Mouse (Mus musculus) large intestine, adult 2 months (tissue): Measurements from ENCODE around the gene Hist1h1a. TPM values are rescaled to one million over a fixed set of nuclear protein-coding genes. Genes with fewer than 3 reads are reported as not detected.
"Not testable (repeated sequence)": the region's sequence is repeated elsewhere in the genome, so short reads cannot be mapped to it uniquely, and the experiment has no call there.

Experiments used
- DNase-seq: peaks from one replicate; pipeline ENCODE4 v3.0.0-alpha.2; 2012; ENCODE audit warnings: low read depth, low spot score
- WGBS: fragments of 180-500 bp; shearing (Covaris S2); methylation state at CpG from one replicate; pipeline ENCODE4 v1.1.7; 2018; 5-methylcytosine and 5-hydroxymethylcytosine counted together
- polyA plus RNA-seq: library from polyadenylated mRNA; depleted of rRNA; stranded (reverse); fragments of >200 nt; gene quantifications from 2 replicates; pipeline ENCODE4 v1.2.3, GENCODE M21; 2012; rRNA removed

The Hist1h1a gene
- polyA plus RNA-seq = 1.3 and 1.4 TPM in 2 replicates

DNA sequence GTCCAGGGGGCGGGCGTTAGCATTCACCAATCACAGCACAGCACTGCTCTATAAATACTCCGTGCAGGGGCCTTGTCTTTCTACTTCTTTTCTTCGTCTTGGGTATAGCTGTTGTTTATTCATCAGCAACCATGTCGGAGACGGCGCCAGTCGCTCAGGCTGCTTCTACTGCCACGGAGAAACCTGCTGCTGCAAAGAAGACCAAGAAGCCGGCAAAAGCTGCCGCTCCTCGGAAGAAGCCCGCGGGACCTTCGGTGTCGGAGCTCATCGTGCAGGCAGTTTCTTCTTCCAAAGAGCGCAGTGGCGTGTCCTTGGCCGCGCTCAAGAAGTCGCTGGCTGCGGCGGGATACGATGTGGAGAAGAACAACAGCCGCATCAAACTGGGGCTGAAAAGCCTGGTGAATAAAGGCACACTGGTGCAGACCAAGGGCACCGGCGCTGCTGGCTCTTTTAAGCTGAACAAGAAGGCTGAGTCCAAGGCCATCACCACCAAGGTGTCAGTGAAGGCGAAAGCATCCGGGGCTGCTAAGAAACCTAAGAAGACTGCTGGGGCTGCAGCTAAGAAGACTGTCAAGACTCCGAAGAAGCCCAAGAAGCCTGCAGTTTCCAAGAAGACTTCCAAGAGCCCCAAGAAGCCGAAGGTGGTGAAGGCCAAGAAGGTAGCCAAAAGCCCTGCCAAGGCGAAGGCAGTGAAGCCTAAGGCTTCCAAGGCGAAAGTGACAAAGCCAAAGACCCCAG is at the start of gene Hist1h1a:
Gene Hist1h1a, plus strand, starts transcription at position 81 of the 738 bp plus-strand sequence.
- 6% methylated on average over 34 of the region's 34 CpGs for WGBS
- DNase-seq = no peak

DNA sequence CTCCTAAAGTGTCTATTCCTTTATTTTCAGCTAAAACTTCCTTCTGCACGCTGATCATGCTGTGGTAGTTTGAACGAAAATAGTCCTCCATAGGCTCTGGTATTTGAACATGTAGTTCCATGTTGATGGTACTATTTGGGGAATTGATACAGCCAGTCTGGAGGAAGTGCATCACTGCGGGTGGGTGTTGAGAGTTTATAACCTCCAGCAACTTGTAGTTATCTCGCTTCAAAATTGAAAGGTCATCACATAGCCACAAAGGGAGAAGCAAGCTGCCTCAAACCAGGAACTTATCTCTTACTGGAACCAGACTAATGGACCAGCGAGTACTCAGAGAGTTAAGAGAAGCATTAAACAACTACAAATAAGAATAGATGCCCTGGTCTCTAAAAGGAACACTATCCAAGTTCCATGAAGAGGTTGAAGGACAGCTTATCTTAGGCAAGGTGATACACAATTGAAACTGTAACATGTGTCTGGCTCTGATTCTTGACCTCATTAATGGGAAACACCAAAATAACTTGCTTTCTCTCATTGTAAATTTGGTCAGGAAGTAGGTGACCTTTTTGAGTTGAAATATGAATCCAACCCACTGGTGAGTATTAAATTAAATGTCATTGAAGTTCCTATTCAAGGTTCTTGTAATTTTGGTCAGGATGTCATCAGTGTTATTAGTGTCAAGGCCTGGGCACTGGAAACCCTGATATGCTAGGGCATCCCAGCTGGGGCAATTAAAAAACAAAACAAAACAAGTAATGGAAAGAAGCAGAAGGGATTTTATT is 47.0 kb upstream of the Hist1h1a start:
- no peak for DNase-seq
- 78% methylated on average over 5 of the region's 5 CpGs for WGBS

DNA sequence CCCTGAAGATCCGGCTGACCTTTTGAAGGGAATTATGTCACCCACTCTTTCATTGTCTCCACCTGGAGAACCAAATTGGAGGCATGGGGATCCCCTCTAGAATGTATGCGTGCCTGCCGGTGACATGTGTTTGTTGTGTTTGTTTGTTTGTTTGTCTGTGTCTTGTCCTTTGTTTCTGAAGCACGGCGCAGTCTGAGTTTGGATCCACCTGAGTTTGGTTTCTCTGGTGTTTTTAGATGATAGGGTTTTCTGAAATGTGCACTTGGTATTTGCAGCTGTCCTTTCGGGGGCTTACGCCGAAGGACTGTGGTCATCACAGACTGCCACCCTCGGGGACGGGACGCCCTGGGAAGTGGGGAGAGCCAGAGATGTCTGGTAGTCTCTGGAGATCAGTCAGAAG is 46.3 kb upstream of the Hist1h1a start:
- no peak for DNase-seq
- WGBS = 70% methylated on average over 11 of the region's 11 CpGs

DNA sequence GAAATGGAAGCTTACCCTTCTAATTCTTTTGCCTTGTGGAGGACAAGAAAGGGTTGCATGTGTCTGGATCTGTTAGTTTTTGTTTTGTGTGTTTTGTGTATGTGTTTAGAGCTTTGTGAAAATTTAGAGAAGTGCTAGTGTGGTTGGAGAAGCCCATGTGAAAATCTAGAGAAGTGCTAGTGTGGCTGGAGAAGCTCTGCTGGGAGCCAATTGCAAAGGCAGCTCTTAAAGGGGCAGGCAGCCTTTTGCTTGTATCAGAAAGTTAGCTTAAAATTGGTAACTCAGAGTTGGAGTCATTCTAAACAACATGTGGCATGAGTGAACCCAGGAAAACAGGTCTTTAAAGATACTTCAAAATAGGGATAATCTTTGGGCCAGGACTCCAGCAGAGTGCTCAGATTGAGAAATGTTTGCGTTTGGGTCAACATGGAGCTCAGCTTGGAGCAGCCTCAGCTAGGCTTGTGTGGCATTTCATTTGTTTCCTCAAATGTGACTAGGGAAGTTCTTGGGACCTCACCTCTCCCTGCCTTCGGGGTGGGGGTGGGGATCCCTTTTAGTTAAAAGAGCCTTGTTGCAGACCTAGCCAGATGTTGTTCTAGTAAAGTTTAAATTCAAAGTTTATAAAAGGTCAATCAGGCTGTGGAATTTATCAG is 45.7 kb upstream of the Hist1h1a start:
- 24% methylated on average over 2 of the region's 2 CpGs for WGBS
- DNase-seq = not testable (repeated sequence)

DNA sequence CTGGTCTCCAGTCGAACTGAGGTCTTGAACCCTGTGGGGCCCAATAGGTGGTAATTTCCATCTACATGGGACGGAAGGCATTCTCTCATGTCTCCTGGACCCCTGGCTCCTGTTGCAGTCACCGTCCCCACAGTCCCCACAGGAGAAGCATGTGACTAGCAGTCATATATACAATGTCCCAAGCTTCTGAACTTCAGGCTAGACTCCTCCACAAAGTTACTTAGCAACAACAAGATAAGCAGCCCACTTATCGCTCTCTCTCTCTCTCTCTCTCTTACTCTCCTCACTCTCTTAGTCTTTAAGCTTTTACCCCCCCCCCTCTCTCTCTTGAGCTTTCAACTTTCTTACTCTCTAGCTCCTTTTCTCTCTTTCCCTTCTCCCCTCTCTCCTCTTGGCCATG is 39.2 kb upstream of the Hist1h1a start:
- WGBS = 91% methylated on average over 4 of the region's 4 CpGs
- DNase-seq = no peak

DNA sequence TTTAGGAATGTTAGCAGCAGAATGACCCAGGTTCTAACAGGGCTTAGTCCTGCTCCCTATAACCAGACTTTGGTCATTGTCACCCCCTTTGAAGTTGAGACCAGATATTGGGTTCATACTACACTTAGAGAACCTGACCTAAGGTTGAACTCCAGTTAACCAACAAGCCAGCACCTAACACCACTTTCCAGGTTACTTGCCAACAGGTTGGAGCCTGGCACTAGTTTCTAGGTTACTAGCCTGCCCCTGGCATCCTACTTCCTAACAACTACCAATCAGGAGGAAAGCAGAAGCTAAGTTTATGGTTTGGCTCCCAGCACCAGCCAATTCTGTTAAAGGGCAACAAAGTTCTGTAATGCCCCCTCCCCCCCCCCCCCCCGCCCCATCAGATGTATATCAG is 38.3 kb upstream of the Hist1h1a start:
- 38% methylated on average over 1 of the region's 1 CpGs for WGBS
- DNase-seq = no peak

DNA sequence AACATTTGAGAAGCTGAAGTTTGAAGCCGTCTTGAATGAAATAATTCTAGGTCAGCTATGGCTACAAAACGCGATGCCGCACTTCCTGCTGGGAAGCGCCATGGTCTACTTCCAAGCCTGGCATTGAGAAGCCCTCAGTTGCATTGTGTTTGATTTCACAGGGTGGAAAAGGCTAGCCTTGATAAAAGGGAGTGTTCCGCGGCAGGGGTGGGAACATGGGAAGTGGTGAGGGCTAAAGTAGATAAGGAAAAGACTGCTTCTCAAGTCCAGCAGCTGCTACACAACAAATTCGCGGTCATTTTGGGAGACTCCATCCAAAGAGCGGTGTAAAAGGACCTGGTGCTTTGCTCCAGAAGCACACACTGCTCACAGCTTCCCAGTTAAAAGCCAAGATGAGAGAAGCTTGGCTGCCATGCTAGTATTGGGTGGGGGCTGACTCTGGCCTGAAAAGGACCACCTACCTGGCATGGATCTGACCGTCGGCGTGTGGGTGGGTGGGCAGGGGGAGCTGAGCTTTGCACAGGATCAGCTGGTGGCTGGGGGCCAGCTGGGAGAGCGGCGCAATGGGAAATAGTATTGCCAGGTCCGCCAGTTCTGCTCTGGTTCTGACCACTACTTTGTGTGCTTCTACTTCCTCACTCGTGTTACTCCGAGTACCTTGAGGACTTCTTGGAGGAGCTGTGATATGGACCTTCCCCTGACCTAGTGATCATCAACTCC is 34.8 kb upstream of the Hist1h1a start:
- DNase-seq = no peak
- WGBS = 88% methylated on average over 18 of the region's 18 CpGs

DNA sequence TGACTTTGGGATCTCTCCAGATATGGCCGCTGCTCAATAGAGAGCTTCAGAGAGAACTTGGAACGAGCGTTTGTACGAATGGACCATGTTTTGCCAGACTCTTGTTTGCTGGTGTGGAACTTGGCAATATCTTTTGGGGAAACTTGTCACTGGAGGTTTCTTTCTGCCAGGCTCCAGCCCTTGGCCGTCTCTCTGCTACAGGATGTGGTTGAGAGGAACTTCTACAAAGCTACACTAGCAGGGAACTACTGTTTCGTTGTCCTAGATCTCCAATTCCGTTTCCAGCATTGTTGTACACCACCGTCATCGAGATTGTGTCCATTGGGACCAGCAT is 34.3 kb upstream of the Hist1h1a start:
- 88% methylated on average over 9 of the region's 9 CpGs for WGBS

DNA sequence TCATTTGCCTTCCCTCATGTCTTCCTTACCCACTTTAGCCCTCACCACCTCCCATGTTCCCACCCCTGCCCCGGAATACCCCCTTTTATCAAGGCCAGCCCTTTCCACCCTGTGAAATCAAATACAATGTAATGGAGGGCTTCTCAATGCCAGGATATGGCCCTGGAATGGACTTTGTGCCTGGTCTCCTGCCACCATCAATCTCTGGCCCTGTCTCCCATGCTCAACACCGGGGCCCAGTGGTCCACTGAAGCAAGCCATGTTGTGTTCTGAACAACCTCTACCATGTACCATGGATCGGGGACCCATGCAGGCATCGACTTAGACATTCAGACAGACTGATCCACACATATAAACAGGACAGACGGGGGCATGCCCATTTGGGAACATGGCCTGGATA is 33.8 kb upstream of the Hist1h1a start:
- no peak for DNase-seq
- WGBS = 90% methylated on average over 5 of the region's 5 CpGs

More for the DNA sequence above, 34.3 kb upstream of the Hist1h1a start:
- no peak for DNase-seq

DNA sequence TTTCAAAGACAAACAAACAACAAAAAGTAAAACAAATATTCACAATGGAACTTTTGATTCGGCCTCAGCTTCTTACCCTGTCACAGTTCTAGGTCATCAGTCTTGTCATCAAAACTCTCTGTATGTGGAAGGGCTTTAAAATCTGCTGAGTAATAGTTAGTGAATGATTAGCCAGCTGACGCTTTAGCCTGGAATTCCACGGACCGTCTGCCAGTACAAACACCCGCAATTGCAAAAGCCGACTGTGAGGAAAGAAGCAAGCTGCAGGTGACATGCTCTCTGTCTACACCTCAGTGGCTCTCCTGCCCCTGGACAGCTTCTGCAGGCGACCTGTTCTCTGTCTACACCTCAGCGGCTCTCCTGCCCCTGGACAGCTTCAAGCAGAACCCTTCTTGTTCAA is 33.0 kb upstream of the Hist1h1a start:
- peak; percentile 87 for DNase-seq
- WGBS = 20% methylated on average over 8 of the region's 8 CpGs

DNA sequence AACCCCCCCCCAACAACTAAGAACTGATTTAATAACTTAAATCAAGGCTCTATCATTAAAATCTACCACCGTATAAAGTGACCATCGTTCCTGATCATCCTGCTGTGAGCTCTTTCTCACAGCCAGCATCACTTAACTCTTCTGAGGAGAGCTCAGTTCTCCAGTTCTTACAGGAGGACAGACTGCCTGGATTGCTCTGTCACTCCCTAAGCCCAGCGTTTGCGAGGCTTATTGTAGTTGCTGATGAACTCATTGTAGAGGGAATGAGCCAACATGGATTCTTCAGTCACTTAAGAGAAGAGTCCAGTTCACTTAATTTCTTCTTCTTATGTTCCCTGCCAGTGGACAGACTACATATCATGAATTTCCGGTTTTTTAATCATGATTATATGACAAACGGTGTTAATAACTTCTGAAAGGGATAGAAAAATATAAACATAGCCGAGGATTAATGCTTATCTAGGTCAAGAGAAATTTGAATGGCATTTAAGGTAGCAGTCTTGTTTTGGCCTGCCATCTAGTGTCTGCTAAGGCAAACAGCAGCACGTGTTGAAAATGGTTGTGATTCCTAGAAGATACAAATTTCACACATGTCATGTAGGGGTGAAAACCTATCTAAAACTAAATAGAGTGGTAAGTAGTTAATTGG is 31.2 kb upstream of the Hist1h1a start:
- DNase-seq = no peak
- WGBS = 22% methylated on average over 8 of the region's 8 CpGs

DNA sequence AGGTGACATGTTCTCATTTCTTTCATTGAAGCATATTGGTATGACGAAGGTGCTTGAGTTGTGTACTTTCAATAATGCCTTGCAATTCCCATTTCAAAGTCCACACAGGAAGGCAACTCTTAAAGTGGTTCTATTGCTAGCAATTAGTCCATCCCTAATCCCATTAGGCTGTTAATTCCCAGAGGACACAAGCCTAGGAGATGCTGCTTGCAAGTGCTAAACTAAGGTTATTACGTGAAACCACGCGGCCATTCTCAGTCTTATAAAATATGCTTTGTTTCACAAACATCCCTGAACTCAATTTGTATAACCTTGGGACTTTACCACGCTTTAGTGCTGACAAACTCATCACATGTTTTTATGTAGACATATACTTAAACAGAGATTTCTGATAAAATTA is 26.4 kb upstream of the Hist1h1a start:
- no peak for DNase-seq
- 89% methylated on average over 5 of the region's 5 CpGs for WGBS

DNA sequence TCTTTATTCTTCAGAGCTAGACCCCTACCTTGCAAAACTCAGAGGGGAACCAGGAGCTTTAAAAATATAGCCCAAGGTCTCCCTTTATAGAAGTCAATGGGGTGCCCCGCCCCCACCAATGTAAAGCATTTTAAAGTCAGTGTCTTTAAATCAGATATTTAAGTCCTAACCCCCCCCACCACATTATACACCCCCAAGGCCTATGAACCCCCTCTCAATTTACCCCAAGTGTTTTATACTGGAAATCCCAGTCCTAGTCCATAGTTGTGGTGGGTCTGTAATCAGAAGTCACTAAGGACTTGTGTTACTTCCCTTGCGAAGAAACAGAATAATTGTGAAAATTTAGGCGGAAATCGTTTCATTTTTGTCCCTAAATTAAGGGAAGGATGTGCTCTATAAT is 25.4 kb upstream of the Hist1h1a start:
- 28% methylated on average over 4 of the region's 4 CpGs for WGBS
- no peak for DNase-seq

DNA sequence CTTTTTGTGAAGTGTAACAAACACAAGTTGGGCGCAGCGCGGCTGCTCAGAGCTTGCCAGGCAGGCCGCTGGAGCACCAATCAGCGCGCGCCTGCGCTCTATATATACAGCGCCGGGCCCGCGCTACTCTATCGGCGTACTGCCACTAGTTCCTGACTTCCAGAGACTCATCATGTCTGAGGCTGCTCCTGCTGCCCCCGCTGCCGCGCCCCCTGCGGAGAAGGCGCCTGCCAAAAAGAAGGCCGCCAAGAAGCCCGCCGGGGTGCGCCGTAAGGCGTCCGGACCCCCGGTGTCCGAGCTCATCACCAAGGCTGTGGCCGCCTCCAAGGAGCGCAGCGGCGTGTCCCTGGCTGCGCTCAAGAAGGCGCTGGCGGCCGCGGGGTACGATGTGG is 24.8 kb upstream of the Hist1h1a start, which contains the start of gene Hist1h1c:
Gene Hist1h1c, plus strand, starts transcription at position 132 of the 392 bp plus-strand sequence.
- under 1% methylated on average over 38 of the region's 38 CpGs for WGBS
- DNase-seq = no peak

DNA sequence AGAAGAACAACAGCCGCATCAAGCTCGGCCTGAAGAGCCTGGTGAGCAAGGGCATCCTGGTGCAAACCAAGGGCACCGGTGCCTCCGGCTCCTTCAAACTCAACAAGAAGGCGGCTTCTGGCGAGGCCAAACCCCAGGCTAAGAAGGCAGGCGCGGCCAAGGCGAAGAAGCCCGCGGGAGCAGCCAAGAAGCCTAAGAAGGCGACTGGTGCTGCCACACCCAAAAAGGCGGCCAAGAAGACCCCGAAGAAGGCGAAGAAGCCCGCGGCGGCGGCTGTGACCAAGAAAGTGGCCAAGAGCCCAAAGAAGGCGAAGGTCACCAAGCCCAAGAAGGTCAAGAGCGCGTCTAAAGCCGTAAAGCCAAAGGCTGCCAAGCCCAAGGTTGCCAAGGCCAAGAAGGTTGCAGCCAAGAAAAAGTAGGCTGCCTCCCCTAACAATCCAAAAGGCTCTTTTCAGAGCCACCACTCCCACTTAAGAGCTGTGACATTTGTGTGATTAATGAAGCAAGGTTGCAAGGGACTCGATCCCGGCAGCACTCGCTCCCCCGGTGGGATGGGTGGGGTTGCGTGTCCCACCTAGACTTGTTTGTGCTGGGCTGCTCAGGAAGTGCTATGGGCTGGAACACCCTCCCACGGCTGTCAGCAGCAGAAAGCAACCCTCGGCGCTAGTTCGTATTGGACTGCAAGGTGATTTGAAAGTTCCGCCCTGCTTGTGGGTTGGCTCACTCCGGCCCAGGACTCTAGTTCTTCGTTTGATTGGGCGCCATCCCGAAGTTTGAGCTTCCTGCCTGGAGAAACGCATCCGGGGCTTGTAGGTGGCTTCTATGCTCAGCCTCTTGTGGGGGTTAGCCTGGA is 24.2 kb upstream of the Hist1h1a start:
- under 1% methylated on average over 39 of the region's 39 CpGs for whole genome bisulfite sequencing

DNA sequence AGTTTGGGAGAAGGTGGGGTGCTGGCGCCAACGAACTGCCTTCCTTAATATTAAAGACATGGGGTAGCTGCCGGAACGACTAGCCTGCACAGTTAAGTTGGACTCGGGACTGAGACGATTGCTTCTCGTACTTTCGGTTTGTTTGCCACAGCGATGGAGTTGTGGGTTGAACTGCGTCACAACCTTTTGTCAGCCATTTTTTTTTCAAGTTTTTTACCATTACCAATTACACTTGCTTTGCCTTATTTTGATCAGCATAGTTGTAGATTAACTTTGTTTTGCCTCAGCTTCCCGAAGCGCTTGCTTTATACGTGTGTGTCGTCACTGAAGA is 23.6 kb upstream of the Hist1h1a start:
- under 1% methylated on average over 14 of the region's 14 CpGs for WGBS
- no peak for DNase-seq

More for the DNA sequence above, 24.2 kb upstream of the Hist1h1a start:
- peak; percentile 84 for DNase-seq

DNA sequence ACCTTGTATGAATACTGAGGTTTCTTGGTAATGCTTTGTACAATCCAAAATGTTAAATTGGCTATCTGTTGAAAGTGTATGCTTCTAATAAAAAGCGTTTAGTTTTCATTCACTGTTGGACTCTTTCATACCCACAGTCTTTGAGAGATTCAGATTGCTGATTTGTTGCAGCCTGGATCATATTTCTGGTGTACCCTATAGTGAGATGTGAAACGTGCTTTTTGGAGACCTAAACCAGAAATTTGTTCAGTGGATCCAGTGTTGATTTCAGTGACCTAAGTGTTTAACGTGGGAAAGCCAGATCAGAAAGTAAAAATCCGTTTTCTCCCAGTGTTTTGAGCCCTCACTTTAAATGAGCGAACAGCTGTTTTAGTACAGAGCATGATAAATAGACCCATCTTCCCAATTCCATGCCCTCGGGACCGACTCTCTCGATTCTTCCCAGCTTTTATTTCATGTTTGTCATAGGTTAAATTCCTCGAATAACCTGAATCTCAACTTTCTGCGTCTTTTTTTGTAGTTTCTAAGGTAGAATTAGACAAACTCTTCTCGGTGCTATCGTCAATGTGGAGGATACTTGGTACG is 23.1 kb upstream of the Hist1h1a start:
- 16% methylated on average over 13 of the region's 13 CpGs for WGBS
- DNase-seq = no peak

DNA sequence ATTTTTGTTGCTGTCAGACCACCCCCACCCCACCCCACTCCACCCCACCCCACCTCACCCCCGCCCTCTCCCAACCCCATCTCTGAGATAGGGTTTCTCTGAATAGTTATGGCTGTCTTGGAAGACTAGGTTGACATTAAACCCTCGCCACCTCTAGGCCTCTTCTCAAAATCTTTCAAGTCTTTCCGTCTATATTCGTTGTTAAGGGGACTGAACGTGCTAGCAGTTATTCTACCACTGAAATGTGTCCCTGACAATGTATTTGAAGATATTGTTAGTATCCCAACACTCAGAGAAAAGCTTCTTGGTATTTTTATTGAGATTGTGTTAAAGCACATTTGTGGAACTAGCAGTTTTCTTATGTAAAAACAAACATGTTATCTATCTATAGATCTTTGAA is 22.6 kb upstream of the Hist1h1a start:
- 56% methylated on average over 5 of the region's 5 CpGs for WGBS
- no peak for DNase-seq
